Mouse (Mus musculus) forebrain, embryonic 16.5 days (tissue): Measurements from ENCODE around the gene Herc1. TPM values are rescaled to one million over a fixed set of nuclear protein-coding genes. Genes with fewer than 3 reads are reported as not detected.

Experiments used
- ATAC-seq: fragments of 200-750 bp; cut with Nextera tagmentation; 2 replicates; pipeline ENCODE4 v1.8.0; 2017; ENCODE audit warnings: mild to moderate bottlenecking, moderate library complexity
- H3K27ac ChIP-seq: fragments of 300-500 bp; sonication (generic); 2 replicates; pipeline ENCODE4 v1.5.1; 2014; ENCODE audit warnings: low read length, control low read depth
- H3K27me3 ChIP-seq: fragments of 300-500 bp; sonication (generic); replicated peaks from 2 replicates; pipeline ENCODE4 v1.6.1; 2014; ENCODE audit warnings: low read length; ENCODE audit not compliant: control insufficient read depth, insufficient read depth
- H3K36me3 ChIP-seq: fragments of 300-500 bp; sonication (generic); 2 replicates; pipeline ENCODE4 v1.6.1; 2014; ENCODE audit not compliant: control insufficient read depth, insufficient read depth
- H3K4me1 ChIP-seq: fragments of 300-500 bp; sonication (generic); replicated peaks from 2 replicates; pipeline ENCODE4 v1.6.1; 2014; ENCODE audit warnings: low read length; ENCODE audit not compliant: control insufficient read depth, insufficient read depth
- H3K4me2 ChIP-seq: fragments of 300-500 bp; sonication (generic); 2 replicates; pipeline ENCODE4 v1.6.1; 2014; ENCODE audit warnings: mild to moderate bottlenecking, low read length, control low read depth
- H3K4me3 ChIP-seq: fragments of 300-500 bp; sonication (generic); replicated peaks from 2 replicates; pipeline ENCODE4 v1.5.1; 2014; ENCODE audit warnings: mild to moderate bottlenecking, low read length, control low read depth
- H3K9ac ChIP-seq: fragments of 300-500 bp; sonication (generic); replicated peaks from 2 replicates; pipeline ENCODE4 v1.6.1; 2014; ENCODE audit warnings: low read depth, low read length, control low read depth
- H3K9me3 ChIP-seq: fragments of 300-500 bp; sonication (generic); 2 replicates; pipeline ENCODE4 v1.6.1; 2016; ENCODE audit warnings: low read length; ENCODE audit not compliant: control insufficient read depth
- WGBS: fragments of 180-500 bp; shearing (Covaris S2); extraction: QIAGEN DNeasy Blood & Tissue Kit; methylation state at CpG from one replicate; pipeline ENCODE4 v1.1.7; 2014; 5-methylcytosine and 5-hydroxymethylcytosine counted together
- polyA plus RNA-seq: library from polyadenylated mRNA; unstranded; fragments of >200 nt; fragmentation: Nextera tagmentation; extraction: Ambion mirVana; gene quantifications from 2 replicates; pipeline ENCODE4 v1.2.1, GENCODE M21; 2015

Gene Herc1
- polyA plus RNA-seq, 1 experiment from 2014 or later = 59.9 TPM

- Histone ChIP-seq H3K27ac (no peak overlapping the region), H3K9ac (no peak overlapping the region), H3K4me1 (no peaks in the 10 kb centered on the region), H3K27me3 (no peaks in the 10 kb centered on the region), H3K4me3 (no peak overlapping the region), H3K9me3 (no peaks in the 10 kb centered on the region), H3K4me2 (no peak overlapping the region), H3K36me3 (peaks cover 32% of the 10 kb centered on the region)
- ATAC-seq = no peak
- WGBS = 92% methylated on average over 4 of the region's 4 CpGs
Observed at GRCm38 (mm10) chr9:66520299-66520698, 170.0 kb downstream of the Herc1 start.

- ATAC-seq = no peak
- Histone ChIP-seq H3K9ac (no peak overlapping the region), H3K36me3 (peaks cover 30% of the 10 kb centered on the region), H3K27ac (no peak overlapping the region), H3K27me3 (no peaks in the 10 kb centered on the region), H3K4me3 (no peak overlapping the region), H3K4me1 (no peaks in the 10 kb centered on the region), H3K4me2 (no peak overlapping the region), H3K9me3 (no peaks in the 10 kb centered on the region)
- WGBS = 99% methylated on average over 3 of the region's 3 CpGs
Observed at GRCm38 (mm10) chr9:66521595-66521994, 171.3 kb downstream of the Herc1 start.

GRCm38 (mm10) chr9:66542785-66543184 is 192.5 kb downstream of the Herc1 start:
- Histone ChIP-seq H3K9ac (no peak overlapping the region), H3K9me3 (no peaks in the 10 kb centered on the region), H3K4me2 (no peak overlapping the region), H3K4me1 (no peaks in the 10 kb centered on the region), H3K36me3 (peaks cover 8% of the 10 kb centered on the region; the same call in 1 of the 2 replicates), H3K27ac (no peak overlapping the region), H3K4me3 (no peak overlapping the region), H3K27me3 (no peaks in the 10 kb centered on the region)
- 84% methylated on average over 4 of the region's 4 CpGs for WGBS
- no peak for ATAC-seq

Other genes starting within 250 kb of the Herc1 start
- gene Snx1, start 223.9 kb upstream of the Herc1 start, polyA plus RNA-seq = 101 and 109 TPM in 2 replicates
- 81.1 and 84.3 TPM in 2 replicates for gene Ciao2a, start 223.8 kb upstream of the Herc1 start, polyA plus RNA-seq
- gene Dapk2, start 192.2 kb upstream of the Herc1 start, polyA plus RNA-seq = 1.0 and 1.8 TPM in 2 replicates
- gene Fbxl22, start 164.1 kb downstream of the Herc1 start, polyA plus RNA-seq = 1.3 and 1.8 TPM in 2 replicates
- 93.0 and 110 TPM in 2 replicates for gene Usp3, start 242.7 kb downstream of the Herc1 start, polyA plus RNA-seq